Mouse (Mus musculus): ENCODE data around the gene Tmem179b. TPM values are rescaled to one million over a fixed set of nuclear protein-coding genes. Genes with fewer than 3 reads are reported as not detected.

The Tmem179b gene
- total RNA-seq, 2 experiments from 2014 or later = 13.6 to 14.1 TPM

DNA sequence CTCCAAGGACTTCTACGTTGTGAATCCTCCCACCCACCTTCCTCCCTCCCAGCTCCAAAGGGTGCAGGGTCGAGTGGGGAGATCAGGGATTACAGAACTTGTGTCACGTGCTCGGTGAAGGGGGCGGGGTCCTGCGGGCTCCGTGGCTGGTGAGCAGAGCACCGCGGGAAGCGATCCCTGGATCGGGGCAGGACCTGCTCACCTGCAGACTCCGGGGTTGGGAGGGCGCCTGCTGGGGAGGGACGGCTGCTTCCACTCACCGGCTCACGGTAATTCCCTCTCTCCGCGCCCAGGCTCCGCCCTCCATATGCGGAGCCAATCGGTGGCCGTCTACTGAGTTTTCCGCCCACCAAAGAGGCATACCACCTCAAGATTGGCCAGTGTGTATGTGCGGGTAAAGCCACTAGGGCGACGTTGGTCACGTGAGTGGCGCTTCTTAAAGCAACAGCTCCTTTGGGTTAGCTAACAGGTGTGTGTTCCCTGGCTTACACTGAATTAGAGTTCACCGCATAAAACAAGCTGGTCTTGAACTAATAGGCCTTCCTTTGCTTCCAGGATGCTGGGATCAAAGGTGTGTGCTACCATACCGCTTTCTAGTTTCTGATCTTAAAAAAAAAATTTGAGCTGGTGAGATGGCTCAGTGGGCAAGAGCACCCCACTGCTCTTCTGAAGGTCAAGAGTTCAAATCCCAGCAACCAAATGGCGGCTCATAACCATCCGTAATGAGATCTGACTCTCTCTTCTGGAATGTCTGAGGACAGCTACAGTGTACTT lies 11.9 kb upstream of the Tmem179b start, which contains the start of gene Taf6l:
Gene Taf6l (minus strand): TSS at position 410 of the 774 bp plus-strand sequence.
- DNase-seq = peak; percentile 84

DNA sequence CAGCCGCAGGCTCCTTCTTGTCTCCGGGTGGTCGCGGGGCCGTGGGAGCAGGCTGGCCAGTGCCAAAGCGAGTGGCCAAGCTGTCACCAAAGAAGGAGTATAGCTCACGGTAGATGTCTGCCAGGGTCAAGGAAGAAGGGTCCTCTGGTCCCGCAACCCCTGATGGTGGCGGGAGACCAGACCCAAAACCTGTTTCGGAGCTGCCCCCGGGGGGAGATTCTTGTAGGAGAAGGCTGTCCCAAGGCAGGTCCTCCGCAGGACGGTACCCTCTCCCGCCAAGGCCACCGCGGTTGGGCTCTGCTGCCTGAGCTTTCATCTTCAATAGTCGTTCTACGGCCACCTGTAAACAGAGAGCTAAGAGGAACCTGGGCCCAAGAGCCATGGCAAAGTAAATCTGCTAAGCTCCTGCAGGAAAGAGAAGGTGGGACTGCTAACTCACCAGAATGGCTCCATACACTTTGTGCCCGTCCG lies 719 bp upstream of the Tmem179b start:
- no peak for DNase-seq

DNA sequence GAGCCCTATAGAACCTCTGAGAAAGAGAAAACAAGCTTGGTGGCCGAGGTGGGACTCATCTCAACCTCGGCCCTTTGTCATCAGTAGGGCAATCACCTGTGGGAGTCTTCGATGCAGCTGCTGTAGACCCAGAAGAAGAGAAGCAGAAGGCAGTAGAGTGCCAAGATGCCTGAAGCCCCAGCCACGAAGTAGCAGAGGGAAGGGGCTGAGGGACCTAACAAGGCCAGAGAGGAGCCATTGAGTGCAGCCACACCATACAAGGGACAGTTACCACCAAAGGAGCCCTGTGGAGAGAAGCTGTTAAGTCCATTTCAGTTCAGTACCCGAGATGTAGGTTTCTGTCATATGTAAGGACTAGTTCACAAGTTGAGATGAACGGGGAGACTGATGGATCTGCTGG lies 858 bp downstream of the Tmem179b start:
- no peak for DNase-seq

DNA sequence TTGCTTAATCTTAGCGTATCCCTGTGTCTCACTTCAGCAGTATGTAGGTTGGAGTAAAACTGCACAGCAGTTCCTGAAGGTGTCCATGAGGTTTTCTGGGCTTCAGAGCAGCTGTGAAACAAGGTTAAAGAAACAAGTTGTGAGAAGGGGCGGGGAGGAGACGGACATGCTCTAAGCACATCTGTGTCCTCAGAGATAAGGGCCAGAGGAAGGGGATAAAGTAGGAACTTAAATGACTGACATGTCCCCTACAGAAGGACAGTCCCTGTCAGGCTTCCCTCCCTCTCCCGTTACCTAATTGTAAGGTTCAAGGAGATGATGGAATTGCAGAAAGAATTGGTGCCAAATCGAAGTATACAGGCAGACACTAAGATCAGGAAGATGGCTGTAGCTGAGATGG lies 1.3 kb downstream of the Tmem179b start:
- DNase-seq = no peak

DNA sequence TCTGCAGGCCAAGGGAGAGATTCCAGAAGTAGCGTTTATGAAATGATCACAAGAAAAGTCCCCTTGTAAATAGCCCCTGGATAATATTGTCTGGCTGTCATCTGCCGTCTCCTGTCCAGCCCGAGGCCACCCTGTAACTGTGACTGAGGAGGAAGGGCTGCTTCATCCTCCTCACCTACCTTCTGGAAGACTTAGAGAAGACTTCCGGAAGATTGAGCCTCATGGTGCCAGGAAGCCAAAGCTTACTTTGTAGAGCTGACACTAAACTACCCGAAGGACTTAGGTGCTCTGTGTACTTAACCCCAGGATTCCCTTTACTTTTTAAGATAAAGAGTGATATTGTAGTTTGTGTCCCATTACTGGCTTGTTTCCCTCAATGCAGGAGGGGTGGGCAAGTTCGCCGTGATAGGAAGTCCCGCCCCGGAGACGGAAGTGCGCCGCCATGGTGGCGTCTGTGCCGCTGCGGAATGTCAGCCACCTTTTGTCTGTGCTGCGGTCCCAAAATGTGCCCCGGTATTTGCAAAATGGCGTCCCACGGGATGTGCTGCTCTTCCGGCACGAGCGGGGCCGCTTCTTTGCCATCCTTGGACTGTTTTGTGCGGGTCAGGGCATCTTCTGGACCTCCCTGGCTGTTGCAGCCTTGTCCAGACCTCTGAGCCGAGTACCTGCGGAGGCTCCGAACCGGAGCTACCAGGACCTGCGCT lies 3.5 kb downstream of the Tmem179b start, which contains the start of gene Tmem223:
Gene Tmem223 (plus strand): TSS at position 430 of the 704 bp plus-strand sequence.
- peak; percentile 78 for DNase-seq

DNA sequence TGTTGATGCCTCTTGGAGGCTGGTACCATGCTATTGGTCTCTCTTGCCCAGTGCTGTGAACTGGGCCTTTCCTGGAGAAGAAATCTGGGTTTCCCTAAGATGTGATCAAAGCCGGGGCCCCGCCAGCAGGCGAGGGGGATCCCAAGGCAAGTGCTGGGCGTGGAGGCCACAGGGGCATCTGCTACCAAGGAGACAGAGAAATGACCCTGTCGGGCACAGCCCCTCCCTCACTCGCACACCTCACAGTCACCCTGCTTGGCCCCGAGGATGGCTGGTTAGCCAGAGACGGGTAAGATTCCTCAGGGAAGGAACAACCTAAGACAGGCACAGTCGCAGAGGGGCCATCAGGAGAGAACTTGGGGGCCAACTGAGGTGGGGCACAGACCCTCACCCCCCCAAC lies 8.7 kb downstream of the Tmem179b start:
- no peak for DNase-seq

DNA sequence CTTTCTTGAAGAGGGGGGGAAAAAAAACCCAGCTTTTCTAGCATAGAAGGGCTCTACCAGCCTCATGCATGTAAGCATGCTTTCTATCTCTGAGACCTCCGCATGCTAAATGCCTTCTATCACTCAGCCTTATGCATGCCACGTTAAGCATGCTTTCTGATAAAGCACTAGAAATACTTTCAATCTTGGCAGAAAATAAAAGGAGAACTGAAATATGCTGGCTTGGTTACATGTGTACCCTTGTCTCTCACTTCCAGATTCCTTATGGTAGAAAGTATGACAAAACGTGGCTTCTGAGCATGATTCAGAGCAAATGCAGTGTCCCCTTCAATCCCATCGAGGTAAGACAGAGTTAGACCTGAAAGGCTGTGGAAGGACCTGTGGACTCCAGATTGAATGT lies 11.0 kb downstream of the Tmem179b start:
- no peak for DNase-seq

DNA sequence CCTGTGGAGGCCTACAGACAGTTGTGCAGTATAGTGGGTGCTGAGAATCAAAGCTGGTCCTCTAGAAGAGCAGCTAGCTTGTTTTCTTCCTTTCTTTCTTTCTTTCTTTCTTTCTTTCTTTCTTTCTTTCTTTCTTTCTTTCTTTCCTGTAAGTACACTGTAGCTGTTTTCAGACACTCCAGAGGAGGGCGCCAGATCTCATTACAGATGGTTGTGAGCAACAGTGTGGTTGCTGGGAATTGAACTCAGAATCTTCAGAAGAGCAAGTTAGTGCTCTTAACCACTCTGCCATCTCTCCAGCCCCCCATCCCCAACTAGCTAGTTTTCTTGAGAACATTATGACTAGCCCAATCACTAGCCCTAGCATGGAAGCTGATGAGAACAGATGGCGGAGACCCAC lies 13.5 kb downstream of the Tmem179b start:
- DNase-seq = no peak

DNA sequence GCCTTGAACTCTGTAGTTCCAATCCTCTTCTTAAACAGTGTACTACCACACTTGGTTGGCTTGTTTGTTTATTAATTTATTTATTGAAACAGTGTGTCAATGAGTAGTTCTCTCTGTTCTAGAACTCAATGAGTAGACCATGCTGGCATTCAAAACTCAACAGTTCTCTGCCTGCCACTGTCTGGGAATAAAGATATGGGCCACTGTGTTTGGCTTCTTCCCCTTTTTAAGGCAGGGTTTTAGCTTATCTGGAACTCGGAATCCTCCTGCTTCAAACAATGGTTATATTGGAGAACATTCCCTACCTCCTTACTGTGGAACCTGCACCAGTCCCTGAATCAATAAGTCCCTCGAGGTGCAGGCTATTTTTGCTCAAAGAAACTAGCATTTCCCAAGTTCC lies 15.4 kb downstream of the Tmem179b start:
- no peak for DNase-seq

DNA sequence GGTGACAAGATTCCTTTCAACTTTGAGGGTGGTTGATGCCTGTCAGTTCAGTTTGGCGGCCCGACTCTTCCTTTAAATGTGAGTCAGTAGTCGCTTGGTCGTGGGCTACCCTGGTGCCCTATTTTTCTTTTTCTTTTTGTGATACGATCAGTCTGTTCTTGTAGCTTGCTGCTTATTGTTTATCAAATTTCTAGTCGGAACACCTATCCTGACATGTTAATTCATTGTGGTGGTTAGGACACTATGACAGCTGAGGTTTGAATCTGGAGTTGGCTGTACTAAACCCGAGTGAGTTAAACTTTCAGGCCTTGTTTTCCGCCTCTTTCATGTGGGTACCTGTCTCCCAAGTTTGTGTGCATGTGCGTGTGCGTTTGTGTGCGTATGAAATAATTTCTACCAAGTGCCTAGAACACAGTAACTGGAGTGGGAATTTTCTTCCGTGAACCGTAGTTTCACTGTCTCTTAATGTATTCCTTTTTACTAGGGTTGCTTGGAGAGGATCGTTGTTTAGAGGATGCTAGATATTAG lies 16.7 kb downstream of the Tmem179b start:
- DNase-seq = no peak

DNA sequence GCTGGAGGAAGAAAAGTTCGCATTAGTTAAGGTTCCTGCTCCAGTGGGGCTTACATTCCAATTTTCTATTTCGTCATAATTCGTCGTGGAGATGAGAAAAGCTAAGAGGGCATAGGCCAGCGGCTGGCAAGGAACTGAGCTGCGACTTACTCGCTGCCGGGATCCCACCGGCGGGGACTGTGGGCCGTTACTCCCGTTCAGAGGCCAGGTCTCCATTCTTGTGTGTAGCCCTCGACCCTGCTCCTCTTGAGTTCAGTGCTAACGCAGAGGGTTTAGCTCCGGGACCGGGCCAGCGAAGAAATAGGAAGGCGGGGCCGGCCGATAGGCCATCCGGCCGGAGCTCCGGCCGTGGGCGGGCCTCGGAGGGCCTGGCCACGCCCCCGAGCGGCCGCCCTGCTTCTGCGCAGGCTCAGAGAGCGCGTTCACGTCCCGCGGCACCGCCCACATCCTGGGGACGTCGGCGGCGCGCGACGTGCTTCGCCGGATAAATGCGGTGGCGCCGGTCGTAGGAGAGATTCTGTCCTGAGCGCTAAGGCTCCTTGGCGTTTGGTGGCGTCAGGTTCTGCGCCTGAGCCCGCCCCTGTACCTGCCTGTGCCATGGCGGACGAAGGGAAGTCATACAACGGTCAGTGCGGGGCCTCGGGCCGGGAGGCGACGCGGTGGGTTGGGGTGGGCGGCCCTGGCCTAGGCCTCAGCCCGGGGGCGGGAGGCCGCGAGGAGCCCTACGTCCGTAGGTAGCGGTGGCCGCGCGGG lies 17.5 kb downstream of the Tmem179b start, which contains the start of gene Nxf1:
Gene Nxf1 (plus strand): TSS at position 439 of the 753 bp plus-strand sequence.
- peak; percentile 96 for DNase-seq

DNA sequence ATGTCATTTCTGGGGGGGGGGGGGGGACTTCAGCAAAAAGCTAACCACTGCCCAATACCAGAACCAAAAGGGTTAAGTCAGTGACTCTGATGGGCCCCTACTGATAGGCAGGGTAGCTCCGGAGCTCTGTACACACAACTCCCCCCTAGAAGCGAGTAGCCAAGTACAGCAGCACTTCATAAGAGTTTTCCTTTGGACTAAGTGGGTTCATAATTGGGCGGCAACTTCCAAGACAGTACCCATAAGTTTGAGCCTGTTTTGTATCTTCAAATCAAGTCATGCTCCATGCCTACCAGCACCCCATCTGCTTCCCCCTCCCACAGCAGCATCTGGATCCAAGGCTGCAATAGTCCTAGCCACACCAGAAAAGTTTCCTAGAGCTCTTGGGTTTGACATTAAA lies 18.6 kb downstream of the Tmem179b start:
- DNase-seq = no peak

DNA sequence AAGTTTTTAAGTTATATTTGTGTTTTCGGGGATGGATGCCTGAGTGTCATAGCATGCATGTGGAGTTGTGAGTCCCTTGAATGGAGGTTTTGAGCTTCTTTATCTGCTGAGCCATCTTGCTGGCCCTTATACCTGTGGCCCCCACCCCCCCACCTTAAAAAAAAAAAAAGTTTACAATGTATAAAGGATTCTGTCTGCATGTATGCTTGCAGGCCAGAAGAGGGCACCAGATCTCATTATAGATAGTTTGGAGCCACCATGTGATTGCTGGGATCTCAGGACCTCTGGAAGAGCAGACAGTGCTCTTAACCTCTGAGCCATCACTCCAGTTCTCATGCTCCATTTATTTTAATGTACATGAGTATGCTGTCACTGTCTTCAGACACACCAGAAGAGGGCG lies 26.9 kb downstream of the Tmem179b start:
- DNase-seq = no peak

DNA sequence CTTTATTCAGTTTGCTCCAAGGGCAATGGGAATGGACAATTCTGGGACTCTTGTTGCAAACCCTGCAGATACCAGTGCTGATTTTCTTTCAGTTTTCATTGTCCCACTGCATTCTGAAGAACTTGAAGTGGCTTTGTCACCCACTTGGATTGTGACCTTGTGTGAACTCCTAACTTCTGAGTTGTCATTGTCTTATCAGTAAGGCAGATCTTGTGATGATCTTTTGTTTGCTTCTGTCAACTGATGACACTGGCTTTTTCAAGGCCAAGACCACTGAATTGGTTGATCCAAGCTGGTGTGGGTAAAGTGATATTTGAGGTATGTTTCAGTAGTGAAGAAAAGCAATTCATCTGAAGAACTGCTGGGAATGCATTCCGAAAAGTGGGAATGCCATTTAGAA lies 28.9 kb downstream of the Tmem179b start:
- no peak for DNase-seq

DNA sequence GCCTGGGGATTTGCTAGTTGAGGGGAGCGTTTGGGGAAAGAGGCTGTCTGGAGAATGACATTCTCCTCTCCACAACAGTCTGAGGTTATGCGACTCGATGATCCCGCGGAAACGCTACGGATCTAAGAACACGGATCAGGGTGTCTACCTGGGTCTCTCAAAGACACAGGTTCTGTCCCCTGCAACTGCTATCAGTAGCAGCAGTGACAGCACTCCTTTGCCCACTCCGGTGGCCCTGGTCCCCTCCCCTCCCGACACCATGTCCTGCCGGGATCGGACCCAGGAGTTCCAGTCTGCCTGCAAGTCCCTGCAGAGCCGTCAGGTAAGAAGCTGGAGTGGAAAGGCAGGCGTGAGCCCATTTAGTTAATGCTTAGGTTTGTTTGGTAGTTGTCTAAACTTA lies 32.1 kb downstream of the Tmem179b start:
- no peak for DNase-seq

DNA sequence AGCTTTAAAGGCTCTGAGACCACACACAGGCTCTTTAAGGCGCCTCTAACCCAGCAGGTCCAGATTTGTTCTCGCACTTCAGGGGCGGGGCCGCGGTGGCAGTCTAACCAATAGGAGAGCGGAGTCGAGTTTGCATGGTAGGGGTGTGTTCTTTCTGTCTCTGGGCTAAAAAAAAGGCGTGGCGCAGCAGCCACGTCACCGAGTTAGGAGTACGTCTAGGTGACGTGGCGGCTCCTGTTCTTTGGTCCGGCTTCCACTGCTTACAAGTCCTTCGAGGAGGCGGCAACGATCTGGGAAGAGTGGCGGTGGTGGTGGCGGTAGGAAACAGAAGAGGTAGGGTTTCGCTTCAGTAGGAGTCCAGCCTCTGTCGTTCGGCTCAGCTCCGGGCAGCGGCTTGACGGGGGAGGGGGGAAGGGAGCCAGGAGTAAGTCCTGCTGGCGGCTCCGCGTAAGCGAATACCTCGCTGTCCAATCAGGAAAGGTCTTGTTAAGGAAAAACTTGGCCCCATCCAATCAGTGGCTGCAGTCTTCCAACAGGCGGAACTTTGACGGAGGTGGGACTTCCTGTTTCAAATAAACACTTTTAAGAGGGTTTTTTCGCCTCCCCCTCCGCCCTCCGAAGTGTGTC lies 32.9 kb downstream of the Tmem179b start, which contains the start of gene Stx5a:
Gene Stx5a (plus strand): TSS at position 171 of the 627 bp plus-strand sequence.
- DNase-seq = peak; percentile 91

DNA sequence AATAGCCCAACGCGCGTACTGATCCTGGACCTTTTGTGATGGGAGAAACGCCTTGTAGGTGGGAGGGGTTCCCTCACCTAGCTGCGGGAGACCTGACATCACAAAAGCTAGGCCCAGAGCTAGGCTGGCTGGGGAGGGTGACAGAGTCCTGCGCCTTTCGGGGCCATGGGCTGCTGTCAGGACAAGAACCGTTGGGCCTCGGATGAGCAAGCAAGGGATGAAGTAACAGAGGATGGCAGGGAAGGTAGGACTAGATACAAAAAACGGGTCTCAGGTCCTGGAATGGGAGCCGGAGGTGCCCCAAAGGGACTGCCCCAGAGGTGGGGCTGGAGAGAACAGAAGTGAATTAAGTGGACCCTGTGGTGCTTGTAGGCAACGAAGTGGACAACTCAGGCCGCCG lies 33.7 kb downstream of the Tmem179b start, which contains the start of gene 1700092M07Rik:
Gene 1700092M07Rik (plus strand): TSS at position 116 of the 400 bp plus-strand sequence.
- no peak for DNase-seq

DNA sequence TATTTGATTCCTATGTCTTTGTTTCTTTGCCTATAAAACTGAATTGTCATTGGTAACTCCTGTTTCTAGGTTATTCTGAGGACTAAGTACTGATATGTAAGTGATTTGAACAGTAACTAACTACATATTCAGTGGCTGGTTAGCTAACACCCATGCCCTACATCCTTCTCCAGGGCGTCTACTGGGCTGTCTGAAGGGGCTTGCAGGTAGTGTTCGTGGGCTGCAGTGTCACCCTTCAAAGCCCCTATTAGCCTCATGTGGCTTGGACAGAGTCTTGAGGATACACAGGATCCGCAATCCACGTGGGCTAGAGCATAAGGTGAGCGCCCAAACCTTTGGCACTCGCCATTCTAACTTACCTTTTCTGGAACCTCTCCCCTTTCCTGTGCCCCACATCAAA lies 34.6 kb downstream of the Tmem179b start:
- DNase-seq = no peak

DNA sequence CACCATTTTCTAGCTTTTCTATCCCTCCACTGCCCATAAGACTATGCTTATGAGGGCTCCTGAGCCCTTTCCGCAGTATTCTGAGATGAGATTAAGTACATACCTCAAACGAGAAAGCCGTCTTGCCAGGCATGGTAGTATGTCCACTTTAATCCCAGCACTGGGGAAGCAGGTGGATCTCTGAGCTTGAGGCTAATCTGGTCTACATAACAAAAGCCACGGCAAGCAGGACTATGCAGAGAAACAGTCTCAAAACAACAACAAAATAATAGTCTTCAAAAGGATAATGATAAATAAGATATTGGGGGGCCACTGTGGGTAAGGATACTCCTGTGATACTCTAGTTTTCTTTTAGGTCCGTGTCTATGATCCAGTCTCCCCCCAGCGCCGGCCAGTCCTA lies 35.4 kb downstream of the Tmem179b start:
- no peak for DNase-seq

DNA sequence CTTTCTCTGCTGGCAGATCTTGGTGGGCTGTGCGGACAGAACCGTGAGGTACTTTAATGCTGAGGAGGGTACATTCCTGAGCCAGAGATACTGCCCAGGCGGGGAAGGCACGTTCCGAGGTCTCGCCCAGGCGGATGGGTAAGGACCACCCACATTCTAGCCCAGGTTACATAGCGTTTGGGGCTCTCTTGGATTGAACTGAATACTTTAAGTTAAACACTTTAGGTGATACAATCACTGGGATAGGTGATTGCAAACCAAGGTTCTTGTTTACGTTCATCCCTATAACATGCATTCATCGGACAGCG lies 38.2 kb downstream of the Tmem179b start:
- no peak for DNase-seq

DNA sequence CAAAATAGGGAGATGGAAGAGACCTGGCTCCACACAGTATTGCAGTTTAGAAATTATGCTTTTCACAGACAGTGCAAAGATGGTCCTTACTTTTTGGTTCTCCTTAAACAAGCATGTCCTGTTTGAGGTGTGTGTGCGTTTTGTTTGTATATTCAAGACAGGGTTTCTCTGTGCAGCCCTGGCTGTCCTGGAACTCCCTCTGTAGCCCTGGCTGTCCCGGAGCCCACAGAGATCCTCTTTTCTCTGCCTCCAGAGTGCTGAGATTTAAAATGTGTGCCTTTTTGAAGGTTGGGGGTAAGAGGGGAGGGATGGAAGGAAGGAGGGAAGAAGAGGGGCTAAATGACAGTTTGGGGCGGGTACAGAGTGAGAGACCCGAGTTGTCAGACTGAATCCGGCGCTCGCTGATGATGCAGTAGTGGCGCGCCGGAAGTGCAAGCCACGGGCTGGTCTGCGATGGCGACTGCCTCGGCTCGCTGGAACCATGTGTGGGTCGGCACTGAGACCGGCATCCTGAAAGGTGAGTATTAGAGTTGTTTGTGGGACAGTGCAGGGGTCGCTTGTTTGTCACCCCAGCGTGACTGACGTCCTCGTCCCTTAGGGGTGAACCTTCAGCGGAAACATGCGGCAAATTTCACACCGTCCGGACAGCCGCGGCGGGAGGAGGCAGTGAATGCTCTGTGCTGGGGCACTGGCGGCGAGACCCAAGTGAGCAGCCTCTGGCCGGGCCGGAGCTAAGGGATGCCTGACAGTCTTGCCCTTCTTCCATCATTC lies 38.7 kb downstream of the Tmem179b start, which contains the start of gene Wdr74:
Gene Wdr74 (plus strand): TSS at position 439 of the 771 bp plus-strand sequence.
- peak; percentile 93 for DNase-seq

All from gastrocnemius, postnatal 10 days (tissue).